Mouse (Mus musculus): ENCODE data around the gene Zfp764. TPM values are rescaled to one million over a fixed set of nuclear protein-coding genes. Genes with fewer than 3 reads are reported as not detected.
A peak's percentile ranks its signal among the peaks of the same experiment; 100 is the strongest.
"Not testable (repeated sequence)": the region's sequence is repeated elsewhere in the genome, so short reads cannot be mapped to it uniquely, and the experiment has no call there.

Gene Zfp764
- polyA plus RNA-seq (2014; fragmentation: Nextera tagmentation; extraction: Ambion mirVana) = 6.8 and 8.3 TPM in 2 replicates

DNA sequence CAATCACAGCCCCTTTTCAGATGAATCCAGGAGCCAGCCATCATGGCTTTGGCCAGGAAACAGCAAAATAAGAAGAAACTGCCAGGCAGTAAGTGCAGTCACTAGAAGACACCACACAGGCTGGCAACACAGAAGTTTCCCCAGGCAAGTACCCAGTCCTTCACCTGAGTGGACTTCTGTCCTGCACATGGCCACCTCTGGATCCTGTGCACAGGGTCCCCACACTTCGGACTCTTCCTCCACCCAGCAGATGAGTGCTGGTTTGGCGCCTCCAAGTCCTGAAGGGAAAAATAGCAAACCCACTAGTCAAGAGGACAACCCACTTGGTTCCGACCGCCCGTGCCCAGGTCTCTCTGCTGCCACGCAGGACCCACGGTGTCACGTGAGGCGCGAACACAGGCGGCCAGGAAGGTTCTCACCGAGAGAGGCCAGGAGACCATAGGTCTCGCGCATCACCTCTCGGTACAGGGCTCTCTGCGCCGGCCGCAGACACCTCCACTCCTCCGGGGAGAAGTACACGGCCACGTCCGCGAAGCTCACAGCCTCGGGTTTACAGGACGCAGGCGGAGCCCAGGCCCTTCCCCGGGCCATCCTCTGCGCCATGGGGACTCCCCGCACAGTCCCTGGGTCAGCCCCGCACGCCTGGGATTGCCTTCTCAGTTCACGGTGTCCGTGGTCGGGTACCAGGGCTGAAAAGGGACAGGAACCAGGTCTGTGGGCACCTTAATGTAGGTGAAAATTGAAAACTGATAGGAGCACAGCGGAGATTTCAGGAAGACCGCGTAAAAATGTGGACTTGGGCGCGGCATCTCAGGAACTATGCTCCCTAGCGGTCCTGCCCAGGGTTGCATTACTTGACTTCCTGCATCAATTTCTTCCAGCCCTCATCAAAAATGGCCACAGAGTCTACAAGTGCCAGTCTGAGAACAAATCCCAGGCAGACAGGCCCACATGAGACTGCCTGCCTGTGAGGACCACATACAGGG, at the start of gene Zfp764:
Zfp764 (minus strand) TSS at position 821 of the 986 bp plus-strand sequence.
- peak within 1 kb of the TSS; percentile 71 for H3K9ac ChIP-seq (ENCODE audit: low read depth, low read length)
- peak within 1 kb of the TSS; percentile 76; the same call in 1 of the 2 replicates for H3K27ac ChIP-seq (replicated peaks; ENCODE audit: low read depth, low read length)
- peak within 1 kb of the TSS; percentile 79 for H3K4me2 ChIP-seq (ENCODE audit: low read depth, low read length)
- not testable (repeated sequence) for H3K36me3 ChIP-seq (ENCODE audit: control insufficient read depth, insufficient read depth, low read length); H3K9me3 ChIP-seq (ENCODE audit: control insufficient read depth, low read length); H3K4me1 ChIP-seq (ENCODE audit: control insufficient read depth, insufficient read depth, low read length); H3K27me3 ChIP-seq (replicated peaks; ENCODE audit: control insufficient read depth, insufficient read depth, low read length)
- 6% methylated on average over 24 of the region's 40 CpGs for WGBS
- DNase-seq (ENCODE audit: low spot score) (peak; percentile 93), ATAC-seq (ENCODE audit: low read depth) (peak; percentile 95)
- peak within 1 kb of the TSS; percentile 58 for H3K4me3 ChIP-seq (ENCODE audit: low read depth, low read length)

DNA sequence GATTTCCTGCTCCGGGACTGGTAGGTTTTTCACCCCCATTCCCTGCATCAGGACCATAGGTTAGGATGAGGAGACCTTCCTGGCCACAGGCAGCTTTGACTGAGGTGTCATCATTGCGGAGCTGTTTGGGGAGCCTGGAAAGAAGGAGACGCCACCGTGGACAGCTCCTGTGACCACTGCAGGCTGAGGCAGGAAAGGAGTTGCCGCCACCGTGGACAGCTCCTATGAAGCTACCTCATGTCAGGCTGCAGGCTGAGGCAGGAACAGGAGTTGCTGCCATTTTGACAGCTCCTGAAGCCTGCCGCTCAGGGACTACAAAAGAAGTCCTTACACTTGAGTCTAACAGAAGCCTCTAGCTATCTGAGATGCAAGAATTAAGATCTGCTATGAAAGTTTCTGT, 48.3 kb upstream of the Zfp764 start:
- no peak for DNase-seq (ENCODE audit: low spot score)
- H3K27ac ChIP-seq (replicated peaks; ENCODE audit: low read depth, low read length) = no peak overlapping the region
- no peak for ATAC-seq (ENCODE audit: low read depth)
- peaks cover 38% of the 10 kb centered on the region for H3K36me3 ChIP-seq (ENCODE audit: control insufficient read depth, insufficient read depth, low read length)
- no peaks in the 10 kb centered on the region for H3K27me3 ChIP-seq (replicated peaks; ENCODE audit: control insufficient read depth, insufficient read depth, low read length)
- H3K4me2 ChIP-seq (ENCODE audit: low read depth, low read length) = no peak overlapping the region
- peaks cover 23% of the 10 kb centered on the region for H3K4me1 ChIP-seq (ENCODE audit: control insufficient read depth, insufficient read depth, low read length)
- H3K4me3 ChIP-seq (ENCODE audit: low read depth, low read length) = no peak overlapping the region
- H3K9me3 ChIP-seq (ENCODE audit: control insufficient read depth, low read length) = no peaks in the 10 kb centered on the region
- H3K9ac ChIP-seq (ENCODE audit: low read depth, low read length) = no peak overlapping the region
- 92% methylated on average over 7 of the region's 7 CpGs for WGBS

DNA sequence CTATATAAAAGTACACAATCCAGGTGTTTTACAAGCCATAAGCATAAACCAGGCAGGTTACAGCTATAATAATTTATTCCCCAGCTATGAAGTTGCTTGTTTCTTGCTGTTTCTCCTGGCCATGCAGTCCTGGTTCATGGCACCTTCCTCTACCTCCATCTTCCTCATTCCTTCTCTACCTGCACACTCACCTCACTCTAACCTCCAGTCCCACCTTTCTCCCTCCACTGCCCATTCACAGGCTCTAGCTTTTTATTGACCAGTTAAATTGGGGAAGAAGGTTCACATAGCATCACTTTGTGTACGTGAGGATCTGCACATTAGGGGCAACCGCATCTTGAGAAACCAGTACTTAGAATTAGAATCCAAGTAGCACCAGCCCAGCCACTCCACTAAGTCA, 46.4 kb upstream of the Zfp764 start:
- Histone ChIP-seq H3K27me3 (replicated peaks; ENCODE audit: control insufficient read depth, insufficient read depth, low read length) (no peaks in the 10 kb centered on the region), H3K27ac (replicated peaks; ENCODE audit: low read depth, low read length) (no peak overlapping the region), H3K4me1 (ENCODE audit: control insufficient read depth, insufficient read depth, low read length) (peaks cover 26% of the 10 kb centered on the region), H3K36me3 (ENCODE audit: control insufficient read depth, insufficient read depth, low read length) (peaks cover 31% of the 10 kb centered on the region), H3K9me3 (ENCODE audit: control insufficient read depth, low read length) (no peaks in the 10 kb centered on the region), H3K4me3 (ENCODE audit: low read depth, low read length) (no peak overlapping the region), H3K9ac (ENCODE audit: low read depth, low read length) (no peak overlapping the region), H3K4me2 (ENCODE audit: low read depth, low read length) (no peak overlapping the region)
- ATAC-seq (ENCODE audit: low read depth) (no peak), DNase-seq (ENCODE audit: low spot score) (no peak)
- 99% methylated on average over 2 of the region's 2 CpGs for WGBS

DNA sequence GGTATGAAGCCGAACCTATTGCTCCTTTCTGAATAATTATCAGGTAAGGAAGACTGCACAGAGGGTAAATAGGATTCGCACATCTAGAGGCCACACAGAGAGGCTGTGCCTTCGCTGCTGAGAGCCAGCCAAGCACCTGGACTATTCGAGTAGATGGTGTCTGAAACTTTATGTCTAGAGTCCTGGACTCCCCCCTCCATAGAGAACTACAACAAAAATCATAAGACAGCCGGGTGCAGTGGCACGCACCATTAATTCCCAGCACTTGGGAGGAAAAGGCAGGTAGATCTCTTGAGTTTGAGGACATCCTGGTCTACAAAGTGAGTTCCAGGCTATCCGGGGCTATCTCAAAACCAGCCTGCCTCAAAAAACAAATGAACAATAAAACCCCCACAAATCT, 43.3 kb upstream of the Zfp764 start:
- Histone ChIP-seq H3K4me3 (ENCODE audit: low read depth, low read length) (peak overlapping the region; percentile 89), H3K4me2 (ENCODE audit: low read depth, low read length) (peak overlapping the region; percentile 58), H3K27ac (replicated peaks; ENCODE audit: low read depth, low read length) (no peak overlapping the region), H3K9me3 (ENCODE audit: control insufficient read depth, low read length) (no peaks in the 10 kb centered on the region), H3K27me3 (replicated peaks; ENCODE audit: control insufficient read depth, insufficient read depth, low read length) (no peaks in the 10 kb centered on the region), H3K36me3 (ENCODE audit: control insufficient read depth, insufficient read depth, low read length) (peaks cover 25% of the 10 kb centered on the region), H3K9ac (ENCODE audit: low read depth, low read length) (peak overlapping the region; percentile 93), H3K4me1 (ENCODE audit: control insufficient read depth, insufficient read depth, low read length) (peaks cover 32% of the 10 kb centered on the region)
- ATAC-seq (ENCODE audit: low read depth) (no peak), DNase-seq (ENCODE audit: low spot score) (no peak)
- 82% methylated on average over 7 of the region's 7 CpGs for WGBS

DNA sequence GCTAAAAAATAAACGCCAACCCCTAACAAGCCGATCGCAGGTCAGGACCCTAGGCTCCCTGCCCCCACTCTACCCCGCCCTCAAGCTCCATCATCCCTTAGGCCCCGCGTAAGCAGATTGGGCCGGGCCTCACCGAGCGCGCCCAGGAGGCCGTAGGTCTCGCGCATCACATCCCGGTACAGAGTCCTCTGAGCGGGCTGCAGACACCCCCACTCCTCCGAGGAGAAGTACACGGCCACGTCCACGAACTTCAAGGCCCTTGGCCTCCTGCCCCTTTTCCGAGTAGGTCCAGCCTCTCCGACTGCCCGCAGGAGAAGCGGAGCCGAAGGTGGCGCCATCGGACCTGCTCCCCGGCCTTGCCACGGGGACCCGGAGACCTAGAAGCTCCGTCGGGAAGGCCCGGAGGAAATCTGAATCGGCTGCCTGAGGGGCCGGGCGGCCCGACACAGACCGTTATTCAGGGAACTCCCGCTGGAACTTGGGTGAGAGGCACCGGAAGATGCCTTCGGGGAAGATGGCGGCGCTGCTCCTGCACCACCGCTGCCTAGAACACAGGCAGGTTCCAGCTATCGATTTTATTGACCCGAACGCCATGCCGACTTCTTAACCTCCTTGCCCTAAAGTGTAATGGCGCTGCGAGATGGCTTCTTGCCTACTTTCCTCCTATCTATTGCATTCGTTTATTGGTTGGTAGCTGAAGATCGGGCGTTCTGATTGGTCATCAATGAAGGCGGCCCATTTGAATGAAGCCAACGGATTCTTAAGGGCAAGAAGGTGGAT, 42.1 kb upstream of the Zfp764 start, which contains the start of gene Zfp689:
Zfp689 (minus strand) TSS at position 638 of the 780 bp plus-strand sequence.
- peak within 1 kb of the TSS; percentile 58 for H3K4me2 ChIP-seq (ENCODE audit: low read depth, low read length)
- peak within 1 kb of the TSS; percentile 93 for H3K9ac ChIP-seq (ENCODE audit: low read depth, low read length)
- no peaks in the 10 kb centered on the region for H3K9me3 ChIP-seq (ENCODE audit: control insufficient read depth, low read length)
- under 1% methylated on average over 49 of the region's 54 CpGs for WGBS
- peak; percentile 99 for DNase-seq (ENCODE audit: low spot score)
- peaks cover 35% of the 10 kb centered on the region for H3K36me3 ChIP-seq (ENCODE audit: control insufficient read depth, insufficient read depth, low read length)
- peak; percentile 93 for ATAC-seq (ENCODE audit: low read depth)
- peak within 1 kb of the TSS; percentile 89 for H3K4me3 ChIP-seq (ENCODE audit: low read depth, low read length)
- no peaks in the 10 kb centered on the region for H3K27me3 ChIP-seq (replicated peaks; ENCODE audit: control insufficient read depth, insufficient read depth, low read length)
- H3K4me1 ChIP-seq (ENCODE audit: control insufficient read depth, insufficient read depth, low read length) = peaks cover 32% of the 10 kb centered on the region
- peak within 1 kb of the TSS; percentile 96 for H3K27ac ChIP-seq (replicated peaks; ENCODE audit: low read depth, low read length)

DNA sequence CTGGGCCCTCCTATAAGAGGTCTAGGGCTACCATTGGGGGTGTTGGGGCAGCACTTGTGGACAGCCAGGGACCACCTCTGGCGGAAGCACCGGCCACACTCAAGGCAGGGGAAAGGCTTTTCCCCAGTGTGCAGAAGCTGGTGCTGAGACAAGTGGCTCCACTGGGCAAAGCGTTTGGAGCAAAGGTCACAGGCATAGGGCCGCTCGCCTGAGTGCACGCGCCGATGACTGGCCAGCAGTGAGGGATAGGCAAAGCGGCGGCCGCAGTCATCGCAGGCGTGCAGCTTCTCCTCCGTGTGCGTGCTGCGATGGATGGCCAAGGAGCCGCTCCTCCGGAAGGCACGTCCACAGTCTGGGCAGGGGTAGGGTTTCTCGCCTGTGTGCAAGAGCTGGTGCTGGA, 37.4 kb upstream of the Zfp764 start:
- no peak for ATAC-seq (ENCODE audit: low read depth)
- no peak for DNase-seq (ENCODE audit: low spot score)
- H3K9me3 ChIP-seq (ENCODE audit: control insufficient read depth, low read length) = no peaks in the 10 kb centered on the region
- H3K27ac ChIP-seq (replicated peaks; ENCODE audit: low read depth, low read length) = no peak overlapping the region
- no peak overlapping the region for H3K4me2 ChIP-seq (ENCODE audit: low read depth, low read length)
- no peaks in the 10 kb centered on the region for H3K27me3 ChIP-seq (replicated peaks; ENCODE audit: control insufficient read depth, insufficient read depth, low read length)
- H3K36me3 ChIP-seq (ENCODE audit: control insufficient read depth, insufficient read depth, low read length) = peaks cover 55% of the 10 kb centered on the region
- no peak overlapping the region for H3K4me3 ChIP-seq (ENCODE audit: low read depth, low read length)
- 96% methylated on average over 18 of the region's 20 CpGs for WGBS
- peaks cover 7% of the 10 kb centered on the region; the same call in 1 of the 2 replicates for H3K4me1 ChIP-seq (ENCODE audit: control insufficient read depth, insufficient read depth, low read length)
- H3K9ac ChIP-seq (ENCODE audit: low read depth, low read length) = no peak overlapping the region

DNA sequence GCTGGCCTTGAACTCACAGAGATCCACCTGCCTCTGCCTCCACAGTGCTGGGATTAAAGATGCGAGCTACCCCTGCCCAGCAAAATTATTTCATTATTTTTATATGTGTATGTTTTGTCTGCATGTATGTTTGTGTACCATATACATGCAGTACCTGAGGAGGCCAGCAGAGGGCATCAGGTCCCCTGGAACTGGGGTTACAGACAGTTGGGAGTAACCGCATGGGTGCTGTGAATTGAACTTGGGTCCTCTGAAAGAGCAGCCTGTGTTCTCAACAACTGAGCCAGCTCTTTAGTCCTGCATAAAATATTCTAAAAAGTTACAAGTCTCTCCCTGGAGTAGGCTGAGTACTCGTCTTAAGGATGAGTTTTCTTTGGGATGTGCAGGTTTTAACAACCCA, 31.1 kb upstream of the Zfp764 start:
- ATAC-seq (ENCODE audit: low read depth) (no peak), DNase-seq (ENCODE audit: low spot score) (no peak)
- H3K4me1 ChIP-seq (ENCODE audit: control insufficient read depth, insufficient read depth, low read length) = no peaks in the 10 kb centered on the region
- no peak overlapping the region for H3K4me2 ChIP-seq (ENCODE audit: low read depth, low read length)
- H3K27ac ChIP-seq (replicated peaks; ENCODE audit: low read depth, low read length) = no peak overlapping the region
- H3K9ac ChIP-seq (ENCODE audit: low read depth, low read length) = no peak overlapping the region
- H3K36me3 ChIP-seq (ENCODE audit: control insufficient read depth, insufficient read depth, low read length) = peaks cover 14% of the 10 kb centered on the region
- H3K27me3 ChIP-seq (replicated peaks; ENCODE audit: control insufficient read depth, insufficient read depth, low read length) = no peaks in the 10 kb centered on the region
- H3K4me3 ChIP-seq (ENCODE audit: low read depth, low read length) = no peak overlapping the region
- H3K9me3 ChIP-seq (ENCODE audit: control insufficient read depth, low read length) = peaks cover 13% of the 10 kb centered on the region; the same call in 1 of the 2 replicates
- 81% methylated on average over 3 of the region's 3 CpGs for WGBS

DNA sequence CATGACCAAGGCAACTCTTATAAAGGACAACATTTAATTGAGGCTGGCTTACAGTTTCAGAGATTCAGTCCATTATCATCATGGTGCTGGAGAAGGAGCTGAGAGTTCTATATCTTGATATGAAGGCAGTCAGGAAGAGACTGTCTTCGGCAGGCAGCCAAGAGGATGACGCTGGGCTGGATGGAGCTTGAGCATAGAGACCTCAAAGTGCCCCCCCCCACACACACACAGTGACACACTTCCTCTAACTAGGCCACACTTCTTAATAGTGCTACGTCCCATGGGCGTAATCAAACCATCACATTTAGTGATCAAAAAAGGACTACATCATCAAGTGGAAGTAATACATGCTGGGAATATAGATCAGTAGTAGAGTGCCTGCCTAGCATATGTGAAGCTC, 28.6 kb upstream of the Zfp764 start:
- 87% methylated on average over 4 of the region's 4 CpGs for WGBS

More for the DNA sequence above, 28.6 kb upstream of the Zfp764 start:
- DNase-seq (ENCODE audit: low spot score) (no peak), ATAC-seq (ENCODE audit: low read depth) (no peak)
- Histone ChIP-seq H3K27ac (replicated peaks; ENCODE audit: low read depth, low read length) (no peak overlapping the region), H3K4me1 (ENCODE audit: control insufficient read depth, insufficient read depth, low read length) (no peaks in the 10 kb centered on the region), H3K4me3 (ENCODE audit: low read depth, low read length) (no peak overlapping the region), H3K4me2 (ENCODE audit: low read depth, low read length) (no peak overlapping the region), H3K9me3 (ENCODE audit: control insufficient read depth, low read length) (peaks cover 13% of the 10 kb centered on the region; the same call in 1 of the 2 replicates), H3K36me3 (ENCODE audit: control insufficient read depth, insufficient read depth, low read length) (no peaks in the 10 kb centered on the region), H3K9ac (ENCODE audit: low read depth, low read length) (no peak overlapping the region), H3K27me3 (replicated peaks; ENCODE audit: control insufficient read depth, insufficient read depth, low read length) (no peaks in the 10 kb centered on the region)

Measured in embryonic facial prominence, embryonic 14.5 days (tissue).